Mouse (Mus musculus): ENCODE data around the gene 4921539E11Rik. TPM values are rescaled to one million over a fixed set of nuclear protein-coding genes. Genes with fewer than 3 reads are reported as not detected.

Gene 4921539E11Rik
- polyA plus RNA-seq (2012; rRNA removed; ENCODE audit: low replicate concordance) = not detected in 2 replicates

GRCm38 (mm10) chr4:103290763-103291162 lies at the start of gene 4921539E11Rik:
4921539E11Rik (minus strand) TSS chr4:103290863.

GRCm38 (mm10) chr4:103313587-103314525 lies 23.2 kb upstream of the 4921539E11Rik start, which contains the start of gene Oma1:
Oma1 (plus strand) TSS chr4:103313812.

GRCm38 (mm10) chr4:103214925-103215820 lies 75.5 kb downstream of the 4921539E11Rik start, which contains the start of gene Slc35d1:
Slc35d1 (minus strand) TSS chr4:103215164.

Other genes starting within 250 kb of the 4921539E11Rik start
- 2.5 and 2.6 TPM in 2 replicates for gene Mier1, start 176.5 kb downstream of the 4921539E11Rik start, polyA plus RNA-seq (2012; rRNA removed; ENCODE audit: low replicate concordance)
- gene Wdr78, start 176.3 kb downstream of the 4921539E11Rik start, polyA plus RNA-seq (2012; rRNA removed; ENCODE audit: low replicate concordance) = 0.18 and 0.21 TPM in 2 replicates
- gene Slc35d1, start 75.7 kb downstream of the 4921539E11Rik start, polyA plus RNA-seq (2012; rRNA removed; ENCODE audit: low replicate concordance) = 4.6 and 5.1 TPM in 2 replicates
- 4.6 and 8.2 TPM in 2 replicates for gene Oma1, start 22.9 kb upstream of the 4921539E11Rik start, polyA plus RNA-seq (2012; rRNA removed; ENCODE audit: low replicate concordance)